Mouse (Mus musculus) hindbrain, embryonic 12.5 days (tissue): ENCODE measurements around the gene Gse1. TPM values are rescaled to one million over a fixed set of nuclear protein-coding genes. Genes with fewer than 3 reads are reported as not detected.

Experiments
- ATAC-seq: fragments of 200-750 bp; cut with Nextera tagmentation; 2 replicates; pipeline ENCODE4 v1.8.0; 2017; ENCODE audit warnings: moderate TSS enrichment; ENCODE audit not compliant: low FRiP score
- H3K27ac ChIP-seq: fragments of 300-500 bp; sonication (generic); 2 replicates; pipeline ENCODE4 v1.5.1; 2016; ENCODE audit warnings: mild to moderate bottlenecking
- H3K27me3 ChIP-seq: fragments of 300-500 bp; sonication (generic); 2 replicates; pipeline ENCODE4 v1.6.1; 2016; ENCODE audit warnings: mild to moderate bottlenecking
- H3K36me3 ChIP-seq: fragments of 300-500 bp; sonication (generic); 2 replicates; pipeline ENCODE4 v1.6.1; 2016; ENCODE audit warnings: mild to moderate bottlenecking
- H3K4me1 ChIP-seq: fragments of 300-500 bp; sonication (generic); 2 replicates; pipeline ENCODE4 v1.6.1; 2016
- H3K4me2 ChIP-seq: fragments of 300-500 bp; sonication (generic); replicated peaks from 2 replicates; pipeline ENCODE4 v1.6.1; 2016; ENCODE audit warnings: mild to moderate bottlenecking
- H3K4me3 ChIP-seq: fragments of 300-500 bp; sonication (generic); 2 replicates; pipeline ENCODE4 v1.5.1; 2016; ENCODE audit warnings: mild to moderate bottlenecking
- H3K9ac ChIP-seq: fragments of 300-500 bp; sonication (generic); 2 replicates; pipeline ENCODE4 v1.6.1; 2016; ENCODE audit warnings: mild to moderate bottlenecking, moderate library complexity
- H3K9me3 ChIP-seq: fragments of 300-500 bp; sonication (generic); replicated peaks from 2 replicates; pipeline ENCODE4 v1.6.1; 2016; ENCODE audit warnings: mild to moderate bottlenecking
- WGBS: fragments of 180-500 bp; shearing (Covaris S2); methylation state at CpG from one replicate; pipeline ENCODE4 v1.1.7; 2016; 5-methylcytosine and 5-hydroxymethylcytosine counted together
- polyA plus RNA-seq: library from polyadenylated mRNA; unstranded; fragments of >200 nt; fragmentation: Nextera tagmentation; extraction: Ambion mirVana; gene quantifications from 2 replicates; pipeline ENCODE4 v1.2.1, GENCODE M21; 2016

The Gse1 gene
- polyA plus RNA-seq, 1 experiment from 2014 or later, result 24.0 TPM

GRCm38 (mm10) chr8:120418188-120418587, 189.9 kb downstream of the Gse1 start:
- H3K27me3 ChIP-seq, result 0 out of 2 replicates have a peak, but pooled peaks cover 10% of the 10 kb centered on the region
- 55% methylated on average over 5 of the region's 5 CpGs for WGBS
- H3K4me2 ChIP-seq, result no peak overlapping the region
- H3K9me3 ChIP-seq, result no peaks in the 10 kb centered on the region
- no peaks in the 10 kb centered on the region for H3K36me3 ChIP-seq
- no peak overlapping the region for H3K9ac ChIP-seq
- peak overlapping the region; percentile 96 for H3K27ac ChIP-seq
- H3K4me3 ChIP-seq, result no peak overlapping the region
- H3K4me1 ChIP-seq, result peaks cover 98% of the 10 kb centered on the region
- no peak for ATAC-seq

- Histone ChIP-seq H3K27me3 (0 out of 2 replicates have a peak, but pooled peaks cover 3% of the 10 kb centered on the region), H3K4me2 (no peak overlapping the region), H3K9ac (no peak overlapping the region), H3K36me3 (no peaks in the 10 kb centered on the region), H3K9me3 (no peaks in the 10 kb centered on the region), H3K4me3 (no peak overlapping the region), H3K27ac (peak overlapping the region; percentile 7; the same call in 1 of the 2 replicates), H3K4me1 (peaks cover 99% of the 10 kb centered on the region)
- 74% methylated on average over 9 of the region's 9 CpGs for WGBS
- ATAC-seq, result no peak
Observed at GRCm38 (mm10) chr8:120419675-120420074, 191.4 kb downstream of the Gse1 start.

- no peak for ATAC-seq
- H3K9ac ChIP-seq, result 0 out of 2 replicates have a peak overlapping the region, but pooled peaks have one; percentile 18
- peaks cover 99% of the 10 kb centered on the region for H3K4me1 ChIP-seq
- 0 out of 2 replicates have a peak, but pooled peaks cover 3% of the 10 kb centered on the region for H3K27me3 ChIP-seq
- H3K36me3 ChIP-seq, result no peaks in the 10 kb centered on the region
- 71% methylated on average over 5 of the region's 5 CpGs for WGBS
- no peak overlapping the region for H3K4me3 ChIP-seq
- no peaks in the 10 kb centered on the region for H3K9me3 ChIP-seq
- H3K27ac ChIP-seq, result peak overlapping the region; percentile 7; the same call in 1 of the 2 replicates
- no peak overlapping the region for H3K4me2 ChIP-seq
Observed at GRCm38 (mm10) chr8:120420226-120420625, 192.0 kb downstream of the Gse1 start.

GRCm38 (mm10) chr8:120421638-120422037, 193.4 kb downstream of the Gse1 start:
- H3K27ac ChIP-seq, result peak overlapping the region; percentile 77
- H3K9me3 ChIP-seq, result no peaks in the 10 kb centered on the region
- H3K4me2 ChIP-seq, result no peak overlapping the region
- H3K9ac ChIP-seq, result no peak overlapping the region
- WGBS, result 7% methylated on average over 9 of the region's 9 CpGs
- ATAC-seq, result no peak
- 0 out of 2 replicates have a peak, but pooled peaks cover 3% of the 10 kb centered on the region for H3K27me3 ChIP-seq
- H3K4me1 ChIP-seq, result peaks cover 99% of the 10 kb centered on the region
- no peaks in the 10 kb centered on the region for H3K36me3 ChIP-seq
- H3K4me3 ChIP-seq, result no peak overlapping the region

GRCm38 (mm10) chr8:120422236-120422635, 194.0 kb downstream of the Gse1 start:
- WGBS, result 68% methylated on average over 8 of the region's 8 CpGs

GRCm38 (mm10) chr8:120423576-120423975, 195.3 kb downstream of the Gse1 start:
- no peaks in the 10 kb centered on the region for H3K9me3 ChIP-seq
- H3K9ac ChIP-seq, result no peak overlapping the region
- H3K27ac ChIP-seq, result peak overlapping the region; percentile 97
- WGBS, result 35% methylated on average over 7 of the region's 7 CpGs
- no peak for ATAC-seq
- H3K4me2 ChIP-seq, result no peak overlapping the region
- no peak overlapping the region for H3K4me3 ChIP-seq
- H3K27me3 ChIP-seq, result 0 out of 2 replicates have a peak, but pooled peaks cover 3% of the 10 kb centered on the region
- peaks cover 99% of the 10 kb centered on the region for H3K4me1 ChIP-seq
- H3K36me3 ChIP-seq, result no peaks in the 10 kb centered on the region

More at GRCm38 (mm10) chr8:120422236-120422635, 194.0 kb downstream of the Gse1 start:
- Histone ChIP-seq H3K27me3 (0 out of 2 replicates have a peak, but pooled peaks cover 3% of the 10 kb centered on the region), H3K36me3 (no peaks in the 10 kb centered on the region), H3K9me3 (no peaks in the 10 kb centered on the region), H3K4me3 (no peak overlapping the region), H3K9ac (no peak overlapping the region), H3K27ac (peak overlapping the region; percentile 62; the same call in 1 of the 2 replicates), H3K4me2 (no peak overlapping the region), H3K4me1 (peaks cover 99% of the 10 kb centered on the region)
- no peak for ATAC-seq

- H3K4me3 ChIP-seq, result no peak overlapping the region
- ATAC-seq, result no peak; the same call in 1 of the 2 replicates
Observed at GRCm38 (mm10) chr8:120424829-120425198, 196.6 kb downstream of the Gse1 start.

GRCm38 (mm10) chr8:120425199-120425941, 197.1 kb downstream of the Gse1 start:
- Histone ChIP-seq H3K4me1 (peaks cover 84% of the 10 kb centered on the region), H3K4me3 (no peak overlapping the region), H3K4me2 (peak overlapping the region; percentile 19; the same call in 1 of the 2 replicates), H3K27ac (peak overlapping the region; percentile 97), H3K36me3 (no peaks in the 10 kb centered on the region), H3K9ac (0 out of 2 replicates have a peak overlapping the region, but pooled peaks have one; percentile 23), H3K27me3 (no peaks in the 10 kb centered on the region), H3K9me3 (no peaks in the 10 kb centered on the region)
- 4% methylated on average over 8 of the region's 8 CpGs for WGBS
- peak; percentile 88 for ATAC-seq

More at GRCm38 (mm10) chr8:120424829-120425198, 196.6 kb downstream of the Gse1 start:
- peak overlapping the region; percentile 19; the same call in 1 of the 2 replicates for H3K4me2 ChIP-seq
- H3K27me3 ChIP-seq, result 0 out of 2 replicates have a peak, but pooled peaks cover 2% of the 10 kb centered on the region
- no peaks in the 10 kb centered on the region for H3K36me3 ChIP-seq
- peaks cover 90% of the 10 kb centered on the region for H3K4me1 ChIP-seq
- H3K9ac ChIP-seq, result no peak overlapping the region
- WGBS, result 28% methylated on average over 4 of the region's 4 CpGs
- H3K27ac ChIP-seq, result peak overlapping the region; percentile 97
- no peaks in the 10 kb centered on the region for H3K9me3 ChIP-seq

GRCm38 (mm10) chr8:120426105-120426504, 197.8 kb downstream of the Gse1 start:
- Histone ChIP-seq H3K4me2 (0 out of 2 replicates have a peak overlapping the region, but pooled peaks have one; percentile 19), H3K4me1 (peaks cover 77% of the 10 kb centered on the region), H3K27ac (peak overlapping the region; percentile 97), H3K36me3 (no peaks in the 10 kb centered on the region), H3K27me3 (no peaks in the 10 kb centered on the region), H3K4me3 (no peak overlapping the region), H3K9ac (no peak overlapping the region), H3K9me3 (no peaks in the 10 kb centered on the region)
- ATAC-seq, result no peak
- WGBS, result 52% methylated on average over 1 of the region's 1 CpGs

GRCm38 (mm10) chr8:120426622-120427385, 198.5 kb downstream of the Gse1 start:
- no peak for ATAC-seq
- H3K9ac ChIP-seq, result peak overlapping the region; percentile 32; the same call in 1 of the 2 replicates
- no peak overlapping the region for H3K4me3 ChIP-seq
- no peak overlapping the region for H3K4me2 ChIP-seq
- peaks cover 70% of the 10 kb centered on the region for H3K4me1 ChIP-seq
- no peaks in the 10 kb centered on the region for H3K36me3 ChIP-seq
- H3K27me3 ChIP-seq, result no peaks in the 10 kb centered on the region
- WGBS, result 51% methylated on average over 20 of the region's 20 CpGs
- H3K27ac ChIP-seq, result peak overlapping the region; percentile 97
- no peaks in the 10 kb centered on the region for H3K9me3 ChIP-seq

- 76% methylated on average over 5 of the region's 5 CpGs for WGBS
- Histone ChIP-seq H3K4me3 (no peak overlapping the region), H3K27me3 (no peaks in the 10 kb centered on the region), H3K27ac (no peak overlapping the region), H3K9me3 (no peaks in the 10 kb centered on the region), H3K4me1 (peaks cover 62% of the 10 kb centered on the region), H3K4me2 (no peak overlapping the region), H3K36me3 (no peaks in the 10 kb centered on the region), H3K9ac (no peak overlapping the region)
- ATAC-seq, result no peak
Observed at GRCm38 (mm10) chr8:120428492-120428891, 200.2 kb downstream of the Gse1 start.

GRCm38 (mm10) chr8:120429116-120429515, 200.9 kb downstream of the Gse1 start:
- Histone ChIP-seq H3K27me3 (no peaks in the 10 kb centered on the region), H3K4me2 (no peak overlapping the region), H3K36me3 (no peaks in the 10 kb centered on the region), H3K4me3 (no peak overlapping the region), H3K4me1 (peaks cover 56% of the 10 kb centered on the region), H3K27ac (no peak overlapping the region), H3K9me3 (no peaks in the 10 kb centered on the region), H3K9ac (no peak overlapping the region)
- WGBS, result 88% methylated on average over 1 of the region's 1 CpGs
- ATAC-seq, result no peak
